Mouse (Mus musculus): Measurements from ENCODE around the gene Rimklb.
"Not testable (repeated sequence)": the region's sequence is repeated elsewhere in the genome, so short reads cannot be mapped to it uniquely, and the experiment has no call there.

Gene Rimklb

GRCm38 (mm10) chr6:122498661-122499060, at the start of gene Rimklb:
Rimklb (minus strand) TSS chr6:122498761.
- DNase-seq (ENCODE audit: extremely low spot score, low read depth, low spot score) = no peak

GRCm38 (mm10) chr6:122545948-122546347, 47.4 kb upstream of the Rimklb start:
- no peak for DNase-seq (ENCODE audit: extremely low spot score, low read depth, low spot score)

- no peak for DNase-seq (ENCODE audit: extremely low spot score, low read depth, low spot score)
Observed at GRCm38 (mm10) chr6:122545289-122545882, 46.8 kb upstream of the Rimklb start.

GRCm38 (mm10) chr6:122544672-122545071, 46.1 kb upstream of the Rimklb start:
- DNase-seq (ENCODE audit: extremely low spot score, low read depth, low spot score) = no peak

- DNase-seq (ENCODE audit: extremely low spot score, low read depth, low spot score) = no peak
Observed at GRCm38 (mm10) chr6:122543574-122543973, 45.0 kb upstream of the Rimklb start.

GRCm38 (mm10) chr6:122542459-122542858, 43.9 kb upstream of the Rimklb start:
- DNase-seq (ENCODE audit: extremely low spot score, low read depth, low spot score) = not testable (repeated sequence)

GRCm38 (mm10) chr6:122539564-122539963, 41.0 kb upstream of the Rimklb start:
- DNase-seq (ENCODE audit: extremely low spot score, low read depth, low spot score) = no peak

GRCm38 (mm10) chr6:122534032-122534431, 35.5 kb upstream of the Rimklb start:
- no peak for DNase-seq (ENCODE audit: extremely low spot score, low read depth, low spot score)

GRCm38 (mm10) chr6:122532883-122533302, 34.3 kb upstream of the Rimklb start:
- DNase-seq (ENCODE audit: extremely low spot score, low read depth, low spot score) = no peak

- DNase-seq (ENCODE audit: extremely low spot score, low read depth, low spot score) = no peak
Observed at GRCm38 (mm10) chr6:122531466-122532174, 33.1 kb upstream of the Rimklb start.

GRCm38 (mm10) chr6:122528136-122528535, 29.6 kb upstream of the Rimklb start:
- no peak for DNase-seq (ENCODE audit: extremely low spot score, low read depth, low spot score)

- no peak for DNase-seq (ENCODE audit: extremely low spot score, low read depth, low spot score)
Observed at GRCm38 (mm10) chr6:122527596-122527995, 29.0 kb upstream of the Rimklb start.

GRCm38 (mm10) chr6:122523289-122523688, 24.7 kb upstream of the Rimklb start:
- DNase-seq (ENCODE audit: extremely low spot score, low read depth, low spot score) = no peak

- no peak for DNase-seq (ENCODE audit: extremely low spot score, low read depth, low spot score)
Observed at GRCm38 (mm10) chr6:122522595-122522994, 24.0 kb upstream of the Rimklb start.

GRCm38 (mm10) chr6:122519384-122519783, 20.8 kb upstream of the Rimklb start:
- no peak for DNase-seq (ENCODE audit: extremely low spot score, low read depth, low spot score)

- no peak for DNase-seq (ENCODE audit: extremely low spot score, low read depth, low spot score)
Observed at GRCm38 (mm10) chr6:122517668-122518067, 19.1 kb upstream of the Rimklb start.

GRCm38 (mm10) chr6:122515762-122516161, 17.2 kb upstream of the Rimklb start:
- DNase-seq (ENCODE audit: extremely low spot score, low read depth, low spot score) = not testable (repeated sequence)

GRCm38 (mm10) chr6:122514312-122514711, 15.8 kb upstream of the Rimklb start:
- DNase-seq (ENCODE audit: extremely low spot score, low read depth, low spot score) = no peak

GRCm38 (mm10) chr6:122512914-122513878, 14.6 kb upstream of the Rimklb start:
- no peak for DNase-seq (ENCODE audit: extremely low spot score, low read depth, low spot score)

- DNase-seq (ENCODE audit: extremely low spot score, low read depth, low spot score) = no peak
Observed at GRCm38 (mm10) chr6:122508494-122508893, 9.9 kb upstream of the Rimklb start.

GRCm38 (mm10) chr6:122505545-122505944, 7.0 kb upstream of the Rimklb start, which contains the start of gene Mfap5:
Mfap5 (plus strand) TSS chr6:122505845.
- no peak for DNase-seq (ENCODE audit: extremely low spot score, low read depth, low spot score)

Measured in hindlimb bud, embryonic 11.5 days (tissue).